Mouse (Mus musculus) mesoderm, embryonic 11.5 days (tissue): ENCODE measurements at regions not wholly inside any gene's neighbourhood (a gene's known extent, or its start where the extent isn't known, plus 50 kb on each side); places are given as distances from the start of the nearest gene placed in this dataset.
"Not testable (repeated sequence)": the region's sequence is repeated elsewhere in the genome, so short reads cannot be mapped to it uniquely, and the experiment has no call there.

ENCODE experiments used
- DNase-seq: peaks from one replicate; pipeline ENCODE4 v3.0.0-alpha.2; 2012; ENCODE audit warnings: low read depth, low spot score

GRCm38 (mm10) chr12:77526581-77526980 is 288.7 kb downstream of the Fut8 start:
- not testable (repeated sequence) for DNase-seq

DNA sequence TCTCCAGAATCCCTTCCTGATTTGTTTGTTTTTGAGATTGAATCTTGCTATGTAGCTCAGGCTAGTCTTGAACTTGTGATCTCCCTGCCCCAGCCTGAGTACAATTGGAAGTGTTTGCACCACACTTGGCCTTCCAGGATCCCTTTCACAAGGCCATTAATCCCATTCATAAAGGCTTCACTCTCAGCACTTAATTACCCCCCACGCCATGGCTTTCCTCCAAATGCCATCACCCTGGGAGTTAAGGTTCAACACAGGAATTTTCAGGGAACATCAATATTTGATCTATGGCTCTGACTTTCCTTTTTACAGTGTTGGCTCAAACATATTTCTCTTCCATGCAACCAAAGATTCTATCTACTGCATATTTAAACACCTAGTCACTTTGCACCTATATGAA is 289.6 kb downstream of the Fut8 start:
- no peak for DNase-seq

- no peak for DNase-seq
Observed at GRCm38 (mm10) chr12:77527953-77528865, 290.3 kb downstream of the Fut8 start.

- no peak for DNase-seq
Observed at GRCm38 (mm10) chr12:77528868-77529271, 290.9 kb downstream of the Fut8 start.

GRCm38 (mm10) chr12:77529414-77529813 is 291.5 kb downstream of the Fut8 start:
- no peak for DNase-seq

DNA sequence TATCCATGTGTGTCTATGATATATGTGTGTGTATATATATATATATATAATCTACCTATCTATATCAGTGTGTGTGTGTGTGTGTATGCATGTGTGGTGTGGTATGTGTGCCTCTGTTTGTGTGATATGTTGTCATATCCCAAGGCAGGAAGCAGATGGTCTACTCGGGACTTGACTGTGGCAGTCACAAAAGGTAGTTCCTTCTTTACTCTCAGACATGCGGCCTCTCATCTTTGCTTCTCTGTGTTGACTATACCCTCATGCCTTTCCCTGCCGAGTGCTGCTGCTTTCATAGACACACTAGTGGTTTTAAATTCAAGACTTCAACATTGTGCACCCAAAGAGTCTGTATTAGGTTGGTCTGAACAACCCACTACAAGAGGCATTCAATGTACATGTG is 292.0 kb downstream of the Fut8 start:
- DNase-seq, result no peak

GRCm38 (mm10) chr12:77531294-77531693 is 293.4 kb downstream of the Fut8 start:
- no peak for DNase-seq

DNA sequence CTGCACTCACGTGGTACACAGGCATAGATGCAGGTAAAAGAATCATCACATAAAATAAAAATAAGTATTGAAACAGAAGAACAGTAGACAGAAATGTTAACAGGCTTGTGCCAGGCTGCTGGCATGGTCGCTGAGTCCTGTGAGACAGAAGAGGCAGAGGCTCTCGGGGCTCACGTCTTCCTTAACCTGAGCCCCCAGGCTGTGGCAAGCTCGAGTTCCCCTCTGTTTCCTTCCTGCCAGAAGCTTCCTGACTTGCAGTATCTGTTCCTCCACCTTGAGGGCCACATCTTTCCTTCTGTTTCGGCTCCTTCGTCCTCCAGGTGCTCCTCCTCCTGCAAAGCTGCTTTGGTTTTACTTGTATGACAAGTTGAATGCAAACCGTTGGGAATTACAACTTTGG is 294.6 kb downstream of the Fut8 start:
- no peak for DNase-seq

- DNase-seq, result no peak
Observed at GRCm38 (mm10) chr12:77533606-77534005, 295.7 kb downstream of the Fut8 start.

DNA sequence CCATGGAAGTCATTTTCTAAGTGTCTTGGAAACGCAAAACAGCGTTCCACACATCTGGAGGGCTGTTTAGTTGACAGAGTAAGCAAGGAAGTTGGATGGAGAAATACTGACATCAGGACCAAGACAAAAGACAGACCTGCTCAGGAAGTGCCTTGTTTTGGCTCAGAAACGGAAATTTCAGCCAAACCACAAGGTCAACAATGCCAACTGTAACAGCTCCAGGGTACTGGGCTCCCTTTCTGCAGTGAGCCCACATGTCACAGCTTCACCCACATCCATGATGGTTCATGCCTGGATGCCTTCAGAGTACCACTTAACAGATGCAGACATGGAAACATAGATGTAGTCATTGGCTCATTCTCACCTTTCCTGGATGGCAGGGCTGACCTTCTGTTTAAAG is 296.2 kb downstream of the Fut8 start:
- no peak for DNase-seq

- DNase-seq, result no peak
Observed at GRCm38 (mm10) chr12:77535147-77535546, 297.2 kb downstream of the Fut8 start.

DNA sequence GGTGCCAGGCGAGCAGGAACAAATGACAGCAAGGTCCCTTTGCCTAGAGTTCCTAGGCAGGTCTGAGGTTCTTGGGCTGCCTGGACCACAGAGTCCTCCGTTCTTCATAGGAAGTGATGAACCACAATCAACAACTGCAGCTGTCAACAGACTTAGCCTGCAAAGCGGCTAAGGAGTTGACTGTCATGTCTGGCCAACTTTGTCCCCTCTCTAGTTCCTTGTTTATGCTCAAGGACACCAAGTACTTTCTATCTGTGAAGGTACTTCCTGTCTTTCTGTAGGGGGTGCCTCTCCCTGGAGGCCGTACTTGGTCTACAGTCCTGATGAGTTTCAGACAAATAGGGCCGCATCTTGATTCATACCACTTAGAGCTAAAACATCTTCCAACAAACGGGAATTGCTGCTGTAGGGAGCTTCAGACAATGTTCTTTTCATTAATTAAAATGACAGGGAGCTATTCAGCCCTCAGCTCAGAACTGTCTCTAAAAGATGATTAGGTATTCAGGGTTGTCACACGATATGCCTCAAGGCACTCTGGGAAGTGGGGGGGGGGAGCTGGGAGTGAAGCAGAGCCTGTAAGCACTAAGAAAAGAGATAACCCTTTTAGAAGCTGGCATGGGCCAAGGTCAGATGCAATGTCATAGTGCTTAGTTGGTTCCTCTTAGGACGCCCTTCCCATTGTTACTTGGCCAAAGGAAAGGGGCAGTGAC is 299.4 kb downstream of the Fut8 start:
- no peak for DNase-seq

DNA sequence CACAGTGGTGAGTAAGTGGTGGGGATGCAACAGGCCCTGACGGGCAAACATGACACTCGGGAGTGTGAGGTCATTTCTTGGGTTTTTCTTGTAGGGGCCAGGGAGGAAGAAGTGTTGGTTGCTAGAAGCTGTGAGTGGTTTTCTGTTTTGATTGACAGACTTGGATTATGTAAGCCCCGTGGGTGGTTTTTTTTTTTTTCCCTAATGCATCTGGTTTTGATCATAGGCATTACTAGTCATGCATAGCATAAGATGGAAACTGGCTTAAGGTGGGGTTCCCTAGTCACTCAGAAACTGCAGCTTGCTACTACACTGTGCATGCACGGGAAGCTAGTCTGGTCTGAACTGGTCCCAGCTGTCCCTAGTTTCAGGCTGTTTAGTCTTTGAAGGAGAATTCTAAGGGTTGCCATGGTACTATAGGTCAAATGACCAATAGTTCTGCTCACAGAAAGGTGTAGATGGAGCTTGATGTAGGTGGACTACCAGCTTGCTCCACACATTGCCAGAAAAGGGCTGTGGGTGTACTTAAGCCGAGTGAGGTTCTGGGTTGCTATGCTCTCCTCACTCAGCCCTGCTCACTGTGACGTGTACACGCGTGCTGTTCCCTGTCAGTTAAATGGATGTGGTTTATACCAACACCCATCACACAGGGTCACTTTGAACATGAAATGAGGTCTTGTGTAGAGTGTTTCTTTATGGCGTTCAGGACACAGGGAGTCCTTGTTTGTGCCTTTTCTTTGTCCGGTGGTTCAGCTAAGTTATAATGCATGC is 301.9 kb downstream of the Fut8 start:
- no peak for DNase-seq

- DNase-seq, result no peak
Observed at GRCm38 (mm10) chr12:77541051-77541765, 303.3 kb downstream of the Fut8 start.

DNA sequence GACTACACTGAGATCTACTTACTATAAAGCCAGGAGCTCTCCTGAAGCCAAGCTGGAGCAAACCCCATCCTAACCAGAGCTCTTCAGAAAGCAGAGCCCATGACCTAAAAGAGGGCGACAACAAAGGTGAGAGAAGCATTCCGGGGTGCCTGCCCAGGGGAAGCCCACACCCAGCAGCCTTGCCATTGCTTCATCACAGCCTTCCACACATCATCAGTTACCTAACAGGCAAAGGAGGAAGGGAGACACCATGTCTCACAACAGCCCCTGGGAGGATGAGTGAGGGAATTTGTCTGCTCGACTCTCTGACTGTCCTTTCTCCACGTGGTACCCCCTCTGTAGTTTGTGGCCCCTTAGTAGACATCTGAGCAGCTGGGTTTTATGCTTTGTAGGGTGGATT is 303.9 kb downstream of the Fut8 start:
- DNase-seq, result no peak

DNA sequence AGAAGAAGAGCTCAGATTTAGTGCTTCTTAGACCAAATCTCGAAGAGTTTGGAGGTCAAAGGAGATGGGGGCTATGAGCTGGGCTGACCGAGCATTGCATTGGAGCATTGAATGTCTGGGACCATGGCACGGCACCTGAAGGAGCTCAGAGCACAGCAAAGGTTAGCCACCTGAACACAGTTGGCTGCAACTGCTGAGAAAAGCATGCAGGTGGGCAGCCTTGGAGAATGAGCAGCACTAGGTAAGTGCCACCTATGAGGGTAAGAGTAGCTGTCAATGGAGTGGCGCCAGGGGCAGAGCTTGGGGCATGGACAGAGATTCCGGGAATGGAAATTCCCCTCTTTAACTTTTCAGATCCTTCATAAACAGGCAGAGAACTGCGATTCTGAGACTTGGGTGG is 305.7 kb downstream of the Fut8 start:
- DNase-seq, result no peak

DNA sequence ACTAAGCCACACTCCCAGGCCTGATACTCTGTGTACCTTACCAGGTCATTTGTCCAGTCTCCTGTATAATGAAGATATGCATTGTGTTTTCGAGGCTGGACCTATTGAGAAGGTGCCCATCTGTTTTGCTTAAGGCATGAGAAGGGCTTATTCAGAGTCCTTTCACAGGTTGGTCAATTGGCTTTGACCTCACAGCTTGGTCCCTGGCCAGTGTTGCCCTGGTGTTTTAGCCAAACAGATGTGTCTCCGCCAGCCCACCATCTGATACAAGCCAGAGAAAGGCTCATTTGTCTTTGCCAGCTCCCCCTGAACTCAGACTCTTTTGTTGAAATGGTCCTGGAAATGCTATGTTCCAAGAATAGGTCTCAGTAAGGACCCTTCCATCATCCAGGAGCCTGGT is 308.2 kb downstream of the Fut8 start:
- DNase-seq, result no peak

DNA sequence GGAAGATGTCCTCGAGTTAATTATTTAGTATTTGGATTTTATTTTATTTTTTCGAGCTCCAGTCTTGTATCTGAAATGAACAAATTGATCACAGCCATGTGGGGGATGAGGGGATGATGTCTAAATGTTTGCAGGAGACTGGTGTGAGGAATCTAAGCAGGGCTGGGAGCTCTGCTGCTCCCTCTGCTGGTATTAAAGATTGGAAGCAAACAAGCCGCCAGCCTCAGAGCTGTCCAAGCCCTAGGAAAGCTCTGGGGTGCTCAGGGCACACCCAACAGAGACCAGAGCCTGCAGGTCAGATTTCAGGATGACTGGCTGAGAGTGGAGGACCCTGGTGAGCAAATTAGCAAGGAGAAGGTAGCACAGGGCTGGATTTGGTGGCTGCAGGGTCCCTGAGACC is 330.4 kb downstream of the Fut8 start:
- peak; percentile 53 for DNase-seq

GRCm38 (mm10) chr12:77570501-77570900 is 332.6 kb downstream of the Fut8 start:
- no peak for DNase-seq

DNA sequence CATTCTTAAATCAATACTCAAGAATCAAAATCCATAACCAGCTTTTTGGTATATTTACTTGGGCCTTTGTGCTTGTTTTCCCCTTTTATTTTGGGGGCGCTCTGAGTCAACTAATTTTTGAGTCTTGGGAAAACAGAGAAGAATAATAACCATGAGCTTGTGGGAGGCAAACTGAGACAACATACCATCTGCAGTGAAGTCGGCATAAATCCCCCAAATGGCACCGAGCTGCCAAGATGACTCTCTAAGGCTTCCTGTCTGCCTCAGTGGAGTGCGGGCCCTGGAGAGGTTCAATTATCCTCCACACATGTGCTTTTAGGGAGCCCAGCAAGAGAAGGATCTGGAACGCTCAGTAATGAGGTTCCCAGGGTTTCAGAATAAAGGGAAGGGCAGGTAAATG is 333.1 kb downstream of the Fut8 start:
- DNase-seq, result no peak

DNA sequence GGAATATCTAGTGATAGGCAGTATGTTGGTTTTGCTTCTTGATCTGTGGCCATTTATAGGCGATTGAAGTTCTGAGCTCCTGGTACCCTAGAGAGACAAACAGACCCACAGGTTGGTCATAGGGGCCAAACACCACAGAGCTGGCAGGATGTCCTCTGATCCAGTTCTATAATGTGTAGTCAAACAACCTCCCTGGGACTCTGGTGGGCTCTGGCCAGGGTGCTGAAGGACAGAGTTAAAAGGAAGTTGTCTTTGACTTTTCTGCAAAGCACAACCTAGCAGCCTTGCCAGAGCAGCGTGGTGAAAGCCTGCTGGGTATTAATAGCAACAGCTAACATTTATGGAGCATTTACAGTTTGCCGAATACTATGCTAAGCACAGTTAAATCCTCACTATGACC is 337.1 kb downstream of the Fut8 start:
- DNase-seq, result no peak

DNA sequence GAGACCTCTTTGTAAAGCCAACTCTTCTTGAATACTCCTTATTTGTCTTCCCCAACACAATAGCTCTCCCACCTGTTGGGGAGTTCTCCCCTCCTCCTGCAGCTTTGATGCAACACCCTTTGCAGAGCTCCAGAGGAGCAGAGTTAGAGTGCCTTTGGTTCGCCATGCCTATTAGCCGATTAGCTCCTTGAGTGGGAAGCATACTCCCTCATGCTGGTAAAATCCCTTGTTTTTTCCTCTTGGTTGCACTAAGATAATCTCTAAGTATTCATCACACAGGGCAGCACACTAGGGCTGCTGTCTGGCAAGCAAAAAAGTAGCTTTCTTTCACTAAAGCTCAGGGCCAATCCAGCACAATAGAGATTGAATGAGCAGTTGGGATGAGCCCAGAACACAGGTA is 350.4 kb downstream of the Fut8 start:
- no peak for DNase-seq
